Mouse (Mus musculus) embryonic fibroblast, embryonic 13.5 days (primary cell): ENCODE data around the gene Scin.

Experiments used
- CTCF ChIP-seq: IDR thresholded peaks from 2 replicates; pipeline ENCODE4 v1.5.1; 2011; ENCODE audit warnings: mild to moderate bottlenecking, control low read depth, low read length, moderate library complexity, borderline replicate concordance; ENCODE audit not compliant: insufficient read depth
- POLR2A ChIP-seq: IDR thresholded peaks from 2 replicates; pipeline ENCODE4 v1.6.1; 2011; ENCODE audit warnings: low read depth, mild to moderate bottlenecking, control low read depth, low read length, moderate library complexity

DNA sequence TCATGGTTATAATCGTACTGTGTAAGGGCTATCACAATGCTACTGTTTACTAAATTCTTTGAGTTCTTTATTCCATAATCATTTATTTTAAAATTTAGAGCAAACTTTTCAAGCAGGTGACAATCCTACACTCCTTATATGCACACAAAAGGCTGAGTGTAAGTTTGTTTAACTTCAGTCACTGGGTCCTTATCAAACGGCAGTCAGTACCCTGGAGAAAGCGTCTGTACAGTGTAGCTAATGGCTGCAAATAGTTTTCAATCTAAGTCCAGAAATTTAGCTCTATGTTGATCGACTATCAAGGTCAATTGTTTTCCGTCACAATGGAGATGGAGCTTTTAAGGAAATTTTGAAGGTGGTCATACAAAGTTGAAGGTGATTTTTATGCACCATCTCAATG lies 52.0 kb downstream of the Scin start:
- no peak for TF ChIP-seq POLR2A
- TF ChIP-seq CTCF = no peak
